Mouse (Mus musculus) cerebellum, adult 2 months (tissue): ENCODE measurements at regions not wholly inside any gene's neighbourhood (a gene's known extent, or its start where the extent isn't known, plus 50 kb on each side); places are given as distances from the start of the nearest gene placed in this dataset.

ENCODE experiments used
- DNase-seq, 2 experiments: peaks; one replicate each; pipeline ENCODE4 v3.0.0; 2021
- H3K27ac ChIP-seq: fragments of 200-500 bp; 2 replicates; pipeline ENCODE4 v1.5.1; 2012; ENCODE audit warnings: low read length, control low read depth, inconsistent platforms; ENCODE audit not compliant: insufficient read depth
- H3K27me3 ChIP-seq: fragments of 200-500 bp; 2 replicates; pipeline ENCODE4 v1.6.1; 2012; ENCODE audit warnings: inconsistent platforms, mild to moderate bottlenecking, low read length, moderate library complexity; ENCODE audit not compliant: control insufficient read depth, insufficient read depth
- H3K4me1 ChIP-seq: fragments of 200-500 bp; 2 replicates; pipeline ENCODE4 v1.6.1; 2011; ENCODE audit warnings: low read length; ENCODE audit not compliant: control insufficient read depth, insufficient read depth
- H3K4me3 ChIP-seq: fragments of 200-500 bp; replicated peaks from 2 replicates; pipeline ENCODE3; 2011; ENCODE audit warnings: mild to moderate bottlenecking, low read depth, low read length, control low read depth; ENCODE audit not compliant: insufficient read depth
- CTCF ChIP-seq: fragments of 200-500 bp; IDR thresholded peaks from 2 replicates; pipeline ENCODE4 v1.5.1; 2011; ENCODE audit warnings: low read depth, mild to moderate bottlenecking, control low read depth, low read length, moderate library complexity, borderline replicate concordance; ENCODE audit not compliant: insufficient read depth
- POLR2A ChIP-seq: fragments of 200-500 bp; IDR thresholded peaks from 2 replicates; pipeline ENCODE4 v1.6.1; 2011; ENCODE audit warnings: low read length, control low read depth, borderline replicate concordance; ENCODE audit not compliant: insufficient read depth
- WGBS: fragments of 180-500 bp; shearing (Covaris S2); methylation state at CpG from one replicate; pipeline ENCODE4 v1.1.7; 2018; 5-methylcytosine and 5-hydroxymethylcytosine counted together

DNA sequence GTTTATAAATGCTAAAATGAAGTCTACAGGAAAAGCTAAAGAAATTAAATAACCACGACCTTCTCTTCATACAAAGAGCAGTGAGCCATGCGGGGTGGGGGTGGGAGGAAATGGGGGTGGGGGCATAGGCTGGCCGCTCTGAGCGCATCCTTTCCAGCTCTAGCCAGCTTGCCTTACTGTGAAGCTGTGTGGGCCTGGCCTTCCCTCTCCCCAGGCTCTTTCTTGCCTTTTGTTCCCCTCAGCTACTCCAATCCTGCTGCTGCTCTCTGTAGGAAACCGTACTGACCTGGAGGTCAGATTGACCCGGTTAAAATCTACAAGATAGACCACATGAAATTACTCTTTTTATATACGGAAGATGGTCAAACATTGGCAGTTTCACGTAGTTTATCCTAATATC lies 111.7 kb upstream of the Foxn2 start:
- Histone ChIP-seq H3K27me3 (no peaks in the 10 kb centered on the region), H3K27ac (no peak overlapping the region), H3K4me3 (no peak overlapping the region), H3K4me1 (peaks cover 9% of the 10 kb centered on the region)
- no peak for DNase-seq
- no peak for TF ChIP-seq POLR2A
- no peak for TF ChIP-seq CTCF
- WGBS: 65% methylated on average over 8 of the region's 8 CpGs

DNA sequence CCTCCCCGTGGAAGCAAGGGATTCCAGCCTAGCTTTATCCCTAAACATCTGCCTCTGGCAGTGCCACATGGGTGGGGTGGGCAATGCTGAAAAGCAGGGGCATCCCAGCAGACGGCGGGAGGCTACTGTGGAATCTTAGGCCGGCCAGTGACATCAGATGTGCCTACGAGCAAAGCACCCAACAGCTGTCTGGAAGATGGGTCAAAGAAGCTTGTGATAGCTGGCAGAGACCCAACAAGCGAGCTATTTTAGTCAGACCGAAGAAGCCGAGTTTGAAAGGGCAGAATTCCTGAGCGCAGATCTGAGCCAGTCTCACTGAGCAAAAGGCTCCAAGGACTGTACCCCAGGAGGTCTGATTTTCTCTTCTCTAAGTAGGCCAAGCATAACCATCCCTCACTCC lies 110.8 kb upstream of the Foxn2 start:
- no peak overlapping the region for H3K4me3 ChIP-seq
- H3K27ac ChIP-seq: no peak overlapping the region; the same call in 1 of the 2 replicates
- DNase-seq: peak; percentile 59 to 73
- no peaks in the 10 kb centered on the region for H3K27me3 ChIP-seq
- H3K4me1 ChIP-seq: peaks cover 13% of the 10 kb centered on the region
- 17% methylated on average over 9 of the region's 9 CpGs for WGBS
- no peak for TF ChIP-seq CTCF
- no peak for TF ChIP-seq POLR2A

DNA sequence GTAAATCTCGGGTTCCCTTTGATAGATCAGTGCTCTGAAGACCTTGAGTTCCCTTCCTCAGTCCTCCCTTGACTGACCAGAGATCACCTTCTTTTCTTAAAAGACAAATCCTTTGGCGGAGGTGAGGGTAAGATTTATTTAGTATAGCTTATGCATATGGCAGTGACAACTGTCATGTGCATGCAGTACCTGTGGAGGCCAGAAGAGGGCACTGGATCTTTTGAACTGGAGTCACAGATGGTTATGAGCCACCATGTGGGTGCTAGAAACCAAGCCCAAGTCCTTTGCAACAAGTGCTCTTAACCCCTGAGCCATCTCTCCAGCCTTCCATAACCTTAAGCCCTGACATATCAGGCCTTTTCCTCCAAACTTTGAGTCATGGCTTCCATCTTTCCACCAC lies 110.4 kb upstream of the Foxn2 start:
- peak; percentile 43 for TF ChIP-seq CTCF
- TF ChIP-seq POLR2A: no peak
- no peaks in the 10 kb centered on the region for H3K27me3 ChIP-seq
- no peak overlapping the region for H3K4me3 ChIP-seq
- 54% methylated on average over 2 of the region's 2 CpGs for WGBS
- no peak overlapping the region; the same call in 1 of the 2 replicates for H3K27ac ChIP-seq
- peaks cover 14% of the 10 kb centered on the region for H3K4me1 ChIP-seq
- DNase-seq: peak in 1 of 2 experiments; percentile 42

DNA sequence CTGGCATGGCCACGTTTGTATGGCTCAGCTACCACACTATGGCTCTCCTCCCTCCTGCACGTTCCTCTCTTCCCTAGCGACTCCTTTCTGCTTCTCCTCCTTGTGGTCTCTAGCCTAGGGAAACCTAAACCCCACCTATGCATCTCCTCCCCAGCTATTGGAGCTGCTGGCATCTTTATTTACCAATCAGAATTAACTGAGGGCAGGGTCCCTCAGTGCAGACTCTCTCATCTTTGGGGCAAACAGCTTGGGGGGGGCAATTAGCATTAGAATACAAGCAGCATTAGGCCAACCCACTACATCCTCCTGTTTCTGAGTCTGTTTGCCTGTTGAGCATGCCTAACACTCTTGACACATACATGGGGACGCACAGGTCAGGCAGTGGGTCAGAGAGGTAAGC lies 106.7 kb upstream of the Foxn2 start:
- TF ChIP-seq CTCF: no peak
- DNase-seq: peak in 1 of 2 experiments; percentile 13
- Histone ChIP-seq H3K27ac (no peak overlapping the region), H3K27me3 (no peaks in the 10 kb centered on the region), H3K4me3 (no peak overlapping the region), H3K4me1 (peaks cover 24% of the 10 kb centered on the region)
- 72% methylated on average over 4 of the region's 4 CpGs for WGBS

DNA sequence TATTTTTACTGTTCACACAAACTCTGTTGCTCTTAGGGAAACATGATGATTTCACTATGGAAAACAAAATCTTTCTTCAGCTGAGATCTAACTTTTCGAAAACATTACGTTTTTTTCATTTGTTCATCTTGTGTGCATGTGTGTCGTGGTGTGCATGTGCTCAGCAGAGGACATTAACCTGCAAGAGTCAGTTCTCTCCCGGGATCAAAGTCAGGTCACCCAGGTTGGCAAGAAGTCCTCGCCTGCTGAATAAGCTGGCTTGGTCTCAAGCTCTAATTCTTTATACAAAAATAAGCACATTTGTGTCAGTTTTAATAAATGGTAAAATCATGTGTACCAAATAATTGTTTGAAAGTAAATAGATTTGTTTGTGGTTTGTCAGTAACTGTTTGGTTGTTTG lies 105.2 kb upstream of the Foxn2 start:
- no peak overlapping the region for H3K4me3 ChIP-seq
- H3K27ac ChIP-seq: peak overlapping the region; percentile 97
- H3K27me3 ChIP-seq: no peaks in the 10 kb centered on the region
- TF ChIP-seq CTCF (no peak), POLR2A (no peak)
- peak in 1 of 2 experiments; percentile 13 for DNase-seq
- WGBS: 52% methylated on average over 5 of the region's 5 CpGs
- H3K4me1 ChIP-seq: peaks cover 15% of the 10 kb centered on the region; the same call in 1 of the 2 replicates

DNA sequence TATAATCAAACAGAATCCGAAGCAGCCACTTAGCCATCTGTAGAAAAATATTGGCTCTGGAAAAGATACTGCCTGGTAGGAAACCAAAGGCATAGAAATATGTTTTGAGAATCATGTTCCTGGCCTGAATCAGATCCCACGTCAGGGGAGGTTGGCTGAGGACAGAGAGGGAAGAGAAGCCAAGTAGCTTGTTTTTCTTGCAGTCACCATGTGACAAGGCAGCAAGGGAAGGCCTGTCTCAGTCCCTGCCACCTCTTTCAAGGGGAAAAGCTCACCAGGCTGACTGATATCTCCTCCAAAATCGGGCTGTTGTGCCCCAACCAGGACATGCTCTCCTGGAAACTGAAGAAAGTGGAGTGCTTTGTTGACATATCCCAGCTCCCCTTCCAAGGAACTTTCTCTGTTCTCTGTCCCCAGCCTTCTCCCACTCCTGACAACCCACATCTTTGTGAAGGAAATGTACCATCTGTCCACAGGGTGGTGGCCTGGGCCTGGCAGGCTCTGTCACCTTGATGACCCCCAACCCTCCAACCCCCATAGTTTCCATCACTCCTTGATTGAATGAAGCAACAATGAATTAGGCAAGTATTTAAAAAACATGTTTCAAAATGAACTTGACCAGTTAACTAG lies 104.3 kb upstream of the Foxn2 start:
- no peak overlapping the region for H3K4me3 ChIP-seq
- DNase-seq: peak; percentile 74 to 86
- H3K4me1 ChIP-seq: peaks cover 18% of the 10 kb centered on the region
- 4% methylated on average over 3 of the region's 3 CpGs for WGBS
- H3K27me3 ChIP-seq: no peaks in the 10 kb centered on the region
- H3K27ac ChIP-seq: peak overlapping the region; percentile 97
- no peak for TF ChIP-seq CTCF
- no peak for TF ChIP-seq POLR2A

DNA sequence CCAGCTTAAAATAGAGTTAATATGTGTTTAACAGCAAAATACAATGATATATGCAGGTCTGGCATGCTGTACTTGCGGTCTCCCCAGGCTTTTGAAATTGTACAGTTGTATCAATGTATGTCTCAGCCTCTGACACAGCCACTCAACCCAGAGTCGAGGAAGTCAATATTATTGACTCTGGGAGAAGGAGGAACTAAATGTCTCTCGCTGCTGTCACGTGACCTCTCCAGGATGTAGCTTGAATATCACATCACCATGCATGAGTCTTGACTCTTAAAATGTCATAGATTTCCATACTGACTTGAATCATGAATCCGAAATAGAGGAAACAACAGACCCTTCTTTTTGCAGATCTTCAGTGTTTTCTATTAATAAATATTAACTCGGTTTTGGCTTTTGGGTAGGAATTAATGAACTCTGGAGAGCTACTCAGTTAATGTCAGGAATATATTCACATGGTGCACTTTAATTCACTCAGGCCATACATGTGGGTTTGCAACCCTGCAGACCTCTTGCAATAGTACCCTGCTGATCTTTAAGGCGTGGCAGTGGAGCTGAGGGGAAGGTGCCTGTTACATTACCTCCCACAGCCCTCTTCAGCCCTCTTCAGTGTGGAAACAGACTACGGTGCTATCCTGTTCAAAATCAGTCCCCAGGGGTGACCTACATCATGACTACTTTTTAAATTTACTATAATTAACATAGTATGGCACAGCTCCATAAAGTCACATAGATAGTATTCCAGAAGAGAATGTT lies 102.7 kb upstream of the Foxn2 start:
- DNase-seq: peak in 1 of 2 experiments; percentile 8
- no peaks in the 10 kb centered on the region for H3K27me3 ChIP-seq
- no peak overlapping the region for H3K27ac ChIP-seq
- 85% methylated on average over 8 of the region's 8 CpGs for WGBS
- peaks cover 21% of the 10 kb centered on the region for H3K4me1 ChIP-seq
- H3K4me3 ChIP-seq: no peak overlapping the region
- no peak for TF ChIP-seq CTCF

DNA sequence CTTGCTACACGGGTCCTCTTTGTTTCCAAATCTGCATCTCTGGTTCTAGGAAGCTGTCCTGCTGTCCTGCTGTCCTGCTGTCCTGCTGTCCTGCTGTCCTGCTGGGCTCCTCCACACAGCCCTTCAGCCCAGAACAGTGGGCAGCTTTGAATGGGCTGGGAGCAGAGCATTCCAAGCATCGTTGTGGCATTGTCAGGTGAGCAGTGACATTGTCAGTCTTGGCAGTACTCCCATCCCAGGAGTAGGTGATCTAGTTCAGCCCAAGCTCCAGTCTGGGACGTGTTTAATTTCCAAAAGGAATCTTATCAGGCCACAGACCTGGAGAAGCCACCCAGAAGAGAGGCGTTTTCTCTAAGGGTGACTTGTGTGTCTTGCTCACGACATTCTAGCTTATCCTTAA lies 99.4 kb upstream of the Foxn2 start:
- TF ChIP-seq POLR2A: no peak
- no peak for TF ChIP-seq CTCF
- peak; percentile 56 to 74 for DNase-seq
- H3K4me3 ChIP-seq: no peak overlapping the region
- H3K27me3 ChIP-seq: no peaks in the 10 kb centered on the region
- 0 out of 2 replicates have a peak overlapping the region, but pooled peaks have one; percentile 0 for H3K27ac ChIP-seq
- 31% methylated on average over 5 of the region's 5 CpGs for WGBS
- H3K4me1 ChIP-seq: peaks cover 20% of the 10 kb centered on the region
